Mouse (Mus musculus): ENCODE measurements around the gene Arl4d. TPM values are rescaled to one million over a fixed set of nuclear protein-coding genes. Genes with fewer than 3 reads are reported as not detected.

Arl4d gene
- total and polyA plus RNA-seq, 3 experiments, result 18.9 to 23.5 (median 23.4) TPM

DNA sequence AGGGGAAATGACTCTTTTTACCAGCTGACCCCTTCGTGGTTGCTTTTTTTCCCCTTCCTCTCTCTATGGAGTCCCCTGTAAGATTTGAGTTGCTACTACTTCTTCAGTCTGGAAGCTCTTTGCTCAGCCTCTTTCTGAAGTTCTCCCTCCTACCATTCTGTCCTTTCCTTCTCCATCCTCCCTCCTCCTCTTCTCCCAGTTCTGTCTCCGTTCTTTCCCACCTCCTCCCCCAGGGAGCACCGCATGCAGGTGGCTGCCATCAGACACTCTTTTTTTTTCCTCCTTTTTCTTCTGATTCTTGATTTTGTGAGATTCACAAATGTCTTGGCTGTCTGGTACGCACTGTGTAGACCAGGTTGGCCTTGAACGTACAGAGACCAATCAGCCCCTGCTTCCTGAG lies 25.0 kb downstream of the Arl4d start:
- no peaks in the 10 kb centered on the region for H3K27me3 ChIP-seq (ENCODE audit: control insufficient read depth, insufficient read depth, low read length)
- WGBS, result 78% methylated on average over 5 of the region's 5 CpGs
- H3K9ac ChIP-seq (ENCODE audit: low read depth, low read length), result no peak overlapping the region
- no peak for DNase-seq
- no peak overlapping the region for H3K4me3 ChIP-seq
- H3K27ac ChIP-seq, result no peak overlapping the region
- intact Hi-C loops (cut with DNase I), result no loop called here
- peaks cover 10% of the 10 kb centered on the region for H3K4me1 ChIP-seq (ENCODE audit: control insufficient read depth, insufficient read depth, low read length)
- H3K79me2 ChIP-seq (replicated peaks; ENCODE audit: control insufficient read depth, insufficient read depth, low read length), result no peaks in the 10 kb centered on the region
- no peaks in the 10 kb centered on the region for H3K36me3 ChIP-seq (ENCODE audit: control insufficient read depth, insufficient read depth, low read length)
- TF ChIP-seq EP300 (IDR thresholded peaks at IDR 0.05; ENCODE audit: insufficient read depth, low read depth, low read length) (no peak), CTCF (IDR thresholded peaks at IDR 0.05) (no peak), POLR2A (IDR thresholded peaks at IDR 0.05; ENCODE audit: insufficient read depth, low read depth, low read length) (no peak)

DNA sequence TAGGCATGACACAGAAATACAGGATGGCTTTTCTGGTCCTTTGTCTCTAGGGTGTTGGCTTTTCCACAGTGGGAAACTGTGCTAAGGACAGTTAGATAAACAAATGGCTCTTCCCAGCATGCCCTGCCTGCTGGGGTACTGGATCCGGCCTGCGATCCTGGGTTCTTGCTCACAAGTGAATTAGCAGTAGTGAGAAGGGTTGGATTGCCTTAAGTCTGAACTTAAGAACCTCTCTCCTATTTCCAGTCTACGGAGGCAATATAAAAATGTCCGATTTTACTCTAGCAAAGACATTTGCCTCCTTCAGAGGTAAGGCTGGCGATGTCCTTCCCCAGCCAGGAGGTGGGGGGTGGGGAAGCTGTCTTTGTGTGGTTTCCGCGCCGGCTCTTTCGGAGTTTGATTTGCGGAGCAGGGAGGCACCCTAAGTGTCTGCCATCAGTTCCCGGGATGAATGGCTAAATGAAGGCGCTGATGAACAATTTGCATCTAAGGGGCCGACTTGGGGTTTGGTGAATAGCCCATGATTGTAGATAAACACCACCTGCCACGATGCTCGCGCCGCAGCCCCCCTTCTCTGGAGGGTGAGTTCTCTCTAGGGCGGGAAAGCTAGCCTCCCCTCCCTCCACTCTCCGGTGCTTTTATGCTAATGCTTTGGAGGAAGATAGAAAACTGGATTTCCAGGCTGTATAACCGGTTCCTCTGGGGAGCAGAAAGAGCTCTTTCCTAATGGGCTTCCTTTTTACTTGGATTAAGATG lies 30.7 kb downstream of the Arl4d start:
- peak in 1 of 2 experiments; percentile 38 for DNase-seq
- H3K79me2 ChIP-seq (replicated peaks; ENCODE audit: control insufficient read depth, insufficient read depth, low read length), result no peaks in the 10 kb centered on the region
- peak overlapping the region; percentile 10; the same call in 1 of the 2 replicates for H3K4me3 ChIP-seq
- peaks cover 13% of the 10 kb centered on the region for H3K4me1 ChIP-seq (ENCODE audit: control insufficient read depth, insufficient read depth, low read length)
- 22% methylated on average over 20 of the region's 20 CpGs for WGBS
- H3K9ac ChIP-seq (ENCODE audit: low read depth, low read length), result no peak overlapping the region
- H3K27me3 ChIP-seq (ENCODE audit: control insufficient read depth, insufficient read depth, low read length), result no peaks in the 10 kb centered on the region
- intact Hi-C loops (cut with DNase I), result loop anchor here (2.0 to 5.0 kb wide), 2 partner anchors 15 to 34 kb away; no protein-coding TSS in a partner anchor
- no peaks in the 10 kb centered on the region for H3K36me3 ChIP-seq (ENCODE audit: control insufficient read depth, insufficient read depth, low read length)
- TF ChIP-seq CTCF (IDR thresholded peaks at IDR 0.05) (no peak), POLR2A (IDR thresholded peaks at IDR 0.05; ENCODE audit: insufficient read depth, low read depth, low read length) (no peak), EP300 (IDR thresholded peaks at IDR 0.05; ENCODE audit: insufficient read depth, low read depth, low read length) (no peak)
- H3K27ac ChIP-seq, result peak overlapping the region; percentile 59

DNA sequence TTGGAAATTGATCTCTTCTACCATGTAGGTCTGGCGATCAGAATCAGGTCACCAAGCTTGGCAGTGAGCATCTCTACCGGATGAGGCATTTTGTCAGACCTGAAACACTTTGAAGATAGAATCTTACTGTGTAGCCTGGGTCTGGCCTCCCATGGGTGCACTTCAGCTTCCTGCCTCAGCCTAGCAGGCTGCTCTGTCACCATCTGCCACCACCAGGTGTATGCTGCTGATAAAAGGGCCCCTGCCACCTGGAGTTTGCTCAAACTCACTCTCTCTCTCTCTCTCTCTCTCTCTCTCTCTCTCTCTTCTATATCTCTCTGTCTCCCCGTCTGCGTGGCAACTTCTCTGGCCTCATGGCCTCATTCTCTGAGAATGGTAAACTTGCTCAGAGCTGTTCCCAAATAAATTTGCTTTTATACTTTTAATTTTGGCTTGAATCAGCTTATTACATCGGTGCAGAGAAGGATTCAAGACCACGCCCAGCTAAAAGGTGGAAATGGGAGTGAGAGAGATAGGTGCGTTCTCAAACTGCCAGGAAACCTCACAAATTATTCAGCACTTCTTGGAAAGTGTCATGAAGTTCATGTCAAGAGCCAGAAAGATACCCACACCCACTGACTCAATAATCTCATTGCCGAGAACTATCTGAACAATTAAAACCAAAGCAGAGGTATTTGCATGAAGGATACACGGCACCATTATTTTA lies 32.0 kb downstream of the Arl4d start:
- H3K27ac ChIP-seq, result no peak overlapping the region
- no peak overlapping the region for H3K4me3 ChIP-seq
- H3K36me3 ChIP-seq (ENCODE audit: control insufficient read depth, insufficient read depth, low read length), result no peaks in the 10 kb centered on the region
- 91% methylated on average over 9 of the region's 9 CpGs for WGBS
- TF ChIP-seq EP300 (IDR thresholded peaks at IDR 0.05; ENCODE audit: insufficient read depth, low read depth, low read length) (no peak), POLR2A (IDR thresholded peaks at IDR 0.05; ENCODE audit: insufficient read depth, low read depth, low read length) (no peak), CTCF (IDR thresholded peaks at IDR 0.05) (no peak)
- no peaks in the 10 kb centered on the region for H3K27me3 ChIP-seq (ENCODE audit: control insufficient read depth, insufficient read depth, low read length)
- no peak overlapping the region for H3K9ac ChIP-seq (ENCODE audit: low read depth, low read length)
- peaks cover 13% of the 10 kb centered on the region for H3K4me1 ChIP-seq (ENCODE audit: control insufficient read depth, insufficient read depth, low read length)
- intact Hi-C loops (cut with DNase I), result loop anchor here (2.0 to 5.0 kb wide), 2 partner anchors 17 to 35 kb away; no protein-coding TSS in a partner anchor
- H3K79me2 ChIP-seq (replicated peaks; ENCODE audit: control insufficient read depth, insufficient read depth, low read length), result no peaks in the 10 kb centered on the region
- DNase-seq, result no peak

GRCm38 (mm10) chr11:101698114-101698513 lies 32.8 kb downstream of the Arl4d start:
- no peaks in the 10 kb centered on the region for H3K36me3 ChIP-seq (ENCODE audit: control insufficient read depth, insufficient read depth, low read length)
- H3K9ac ChIP-seq (ENCODE audit: low read depth, low read length), result no peak overlapping the region
- H3K4me3 ChIP-seq, result no peak overlapping the region
- DNase-seq, result no peak
- H3K27ac ChIP-seq, result no peak overlapping the region
- no peaks in the 10 kb centered on the region for H3K79me2 ChIP-seq (replicated peaks; ENCODE audit: control insufficient read depth, insufficient read depth, low read length)
- intact Hi-C loops (cut with DNase I), result loop anchor here (5.0 kb wide), 1 partner anchor 36 kb away; no protein-coding TSS in a partner anchor
- H3K4me1 ChIP-seq (ENCODE audit: control insufficient read depth, insufficient read depth, low read length), result peaks cover 13% of the 10 kb centered on the region
- no peaks in the 10 kb centered on the region for H3K27me3 ChIP-seq (ENCODE audit: control insufficient read depth, insufficient read depth, low read length)
- TF ChIP-seq CTCF (IDR thresholded peaks at IDR 0.05) (0 out of 2 replicates have a peak, but pooled peaks have one; percentile 7), EP300 (IDR thresholded peaks at IDR 0.05; ENCODE audit: insufficient read depth, low read depth, low read length) (no peak), POLR2A (IDR thresholded peaks at IDR 0.05; ENCODE audit: insufficient read depth, low read depth, low read length) (no peak)

- H3K27ac ChIP-seq, result no peak overlapping the region; the same call in 1 of the 2 replicates
- 84% methylated on average over 1 of the region's 1 CpGs for WGBS
- no peaks in the 10 kb centered on the region; the same call in 1 of the 2 replicates for H3K27me3 ChIP-seq (ENCODE audit: control insufficient read depth, insufficient read depth, low read length)
- no peak overlapping the region for H3K4me3 ChIP-seq
- intact Hi-C loops (cut with DNase I), result loop anchor here (5.0 kb wide), 1 partner anchor 37 kb away; no protein-coding TSS in a partner anchor
- H3K36me3 ChIP-seq (ENCODE audit: control insufficient read depth, insufficient read depth, low read length), result no peaks in the 10 kb centered on the region
- peaks cover 13% of the 10 kb centered on the region for H3K4me1 ChIP-seq (ENCODE audit: control insufficient read depth, insufficient read depth, low read length)
- no peaks in the 10 kb centered on the region for H3K79me2 ChIP-seq (replicated peaks; ENCODE audit: control insufficient read depth, insufficient read depth, low read length)
- no peak for TF ChIP-seq EP300 (IDR thresholded peaks at IDR 0.05; ENCODE audit: insufficient read depth, low read depth, low read length)
- no peak for TF ChIP-seq POLR2A (IDR thresholded peaks at IDR 0.05; ENCODE audit: insufficient read depth, low read depth, low read length)
- TF ChIP-seq CTCF (IDR thresholded peaks at IDR 0.05), result no peak
- H3K9ac ChIP-seq (ENCODE audit: low read depth, low read length), result no peak overlapping the region
- DNase-seq, result no peak
Observed at GRCm38 (mm10) chr11:101699556-101699955, 34.2 kb downstream of the Arl4d start.
